Mouse (Mus musculus) small intestine, adult 2 months (tissue): Measurements from ENCODE around the gene Apol11b.

Experiments
- CTCF ChIP-seq: fragments of 200-500 bp; IDR thresholded peaks from 2 replicates; pipeline ENCODE4 v1.5.1; 2012; ENCODE audit warnings: low read depth, mild to moderate bottlenecking, control low read depth, inconsistent platforms, low read length, moderate library complexity, mixed read lengths; ENCODE audit not compliant: insufficient replicate concordance, insufficient read length; ENCODE audit errors: extremely low read depth
- POLR2A ChIP-seq: fragments of 200-500 bp; IDR thresholded peaks from 2 replicates; pipeline ENCODE4 v1.6.1; 2012; ENCODE audit warnings: low read depth, mild to moderate bottlenecking, control low read depth, inconsistent platforms, low read length, moderate library complexity

- no peak for TF ChIP-seq CTCF
- TF ChIP-seq POLR2A: no peak
These were observed 44.7 kb downstream of the Apol11b start for GRCm38 (mm10) chr15:77598429-77598828.
